Mouse (Mus musculus) forebrain, embryonic 15.5 days (tissue): Measurements from ENCODE around the gene Anxa7. TPM values are rescaled to one million over a fixed set of nuclear protein-coding genes. Genes with fewer than 3 reads are reported as not detected.

Experiments
- ATAC-seq: fragments of 200-750 bp; cut with Nextera tagmentation; replicated peaks from 2 replicates; pipeline ENCODE4 v1.8.0; 2017; ENCODE audit warnings: mild to moderate bottlenecking, moderate TSS enrichment, moderate library complexity
- H3K27ac ChIP-seq: fragments of 300-500 bp; sonication (generic); replicated peaks from 2 replicates; pipeline ENCODE4 v1.5.1; 2015; ENCODE audit warnings: mild to moderate bottlenecking, inconsistent platforms
- H3K27me3 ChIP-seq: fragments of 300-500 bp; sonication (generic); 2 replicates; pipeline ENCODE4 v1.6.1; 2015; ENCODE audit warnings: inconsistent platforms
- H3K36me3 ChIP-seq: fragments of 300-500 bp; sonication (generic); 2 replicates; pipeline ENCODE4 v1.6.1; 2015; ENCODE audit warnings: mild to moderate bottlenecking, inconsistent platforms
- H3K4me1 ChIP-seq: fragments of 300-500 bp; sonication (generic); 2 replicates; pipeline ENCODE4 v1.6.1; 2015; ENCODE audit warnings: inconsistent platforms
- H3K4me2 ChIP-seq: fragments of 300-500 bp; sonication (generic); replicated peaks from 2 replicates; pipeline ENCODE4 v1.6.1; 2015; ENCODE audit warnings: mild to moderate bottlenecking, inconsistent platforms
- H3K4me3 ChIP-seq: fragments of 300-500 bp; sonication (generic); 2 replicates; pipeline ENCODE4 v1.5.1; 2015; ENCODE audit warnings: mild to moderate bottlenecking, inconsistent platforms
- H3K9ac ChIP-seq: fragments of 300-500 bp; sonication (generic); replicated peaks from 2 replicates; pipeline ENCODE4 v1.6.1; 2015; ENCODE audit warnings: mild to moderate bottlenecking, inconsistent platforms
- H3K9me3 ChIP-seq: fragments of 300-500 bp; sonication (generic); 2 replicates; pipeline ENCODE4 v1.6.1; 2016; ENCODE audit warnings: inconsistent platforms
- WGBS: fragments of 180-500 bp; shearing (Covaris S2); methylation state at CpG from one replicate; pipeline ENCODE4 v1.1.7; 2015; ENCODE audit warnings: mixed read lengths; 5-methylcytosine and 5-hydroxymethylcytosine counted together
- polyA plus RNA-seq: library from polyadenylated mRNA; unstranded; fragments of >200 nt; fragmentation: Nextera tagmentation; extraction: Ambion mirVana; gene quantifications from 2 replicates; pipeline ENCODE4 v1.2.1, GENCODE M21; 2015

The Anxa7 gene
- polyA plus RNA-seq, 1 experiment from 2014 or later: 15.8 TPM

DNA sequence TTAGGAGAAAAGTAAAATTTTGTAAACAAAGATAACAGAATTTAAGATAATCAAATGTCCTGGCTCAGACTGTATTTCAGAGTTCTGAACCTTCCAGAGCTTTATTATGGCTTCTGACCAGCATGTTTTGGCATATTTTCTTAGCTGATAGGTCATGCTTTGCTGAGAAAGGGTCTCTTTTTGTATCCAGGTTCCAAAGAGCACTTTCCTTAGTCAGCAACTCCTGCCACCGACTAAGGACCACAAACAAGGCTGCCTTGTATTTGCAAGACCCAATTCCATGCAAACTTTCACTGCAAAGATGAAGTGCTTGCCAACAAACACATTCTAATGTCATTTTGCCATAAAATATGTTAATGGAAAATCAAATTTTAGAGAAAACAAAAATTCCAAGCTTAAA, 50.1 kb downstream of the Anxa7 start:
- H3K36me3 ChIP-seq: no peaks in the 10 kb centered on the region
- 68% methylated on average over 1 of the region's 1 CpGs for WGBS
- no peak overlapping the region for H3K27ac ChIP-seq
- ATAC-seq: no peak
- H3K4me1 ChIP-seq: no peaks in the 10 kb centered on the region
- H3K27me3 ChIP-seq: no peaks in the 10 kb centered on the region
- H3K9ac ChIP-seq: no peak overlapping the region
- no peaks in the 10 kb centered on the region for H3K9me3 ChIP-seq
- no peak overlapping the region for H3K4me2 ChIP-seq
- no peak overlapping the region for H3K4me3 ChIP-seq

- H3K27me3 ChIP-seq: no peaks in the 10 kb centered on the region
- WGBS: 34% methylated on average over 1 of the region's 1 CpGs
- no peaks in the 10 kb centered on the region for H3K36me3 ChIP-seq
- H3K9ac ChIP-seq: no peak overlapping the region
- no peaks in the 10 kb centered on the region for H3K9me3 ChIP-seq
- H3K4me3 ChIP-seq: no peak overlapping the region
- no peak for ATAC-seq
- H3K27ac ChIP-seq: no peak overlapping the region
- H3K4me1 ChIP-seq: no peaks in the 10 kb centered on the region
- no peak overlapping the region for H3K4me2 ChIP-seq
Observed at GRCm38 (mm10) chr14:20428593-20428992, 51.3 kb downstream of the Anxa7 start.

GRCm38 (mm10) chr14:20423046-20423445, 56.9 kb downstream of the Anxa7 start:
- no peaks in the 10 kb centered on the region for H3K27me3 ChIP-seq
- H3K9ac ChIP-seq: no peak overlapping the region
- H3K4me3 ChIP-seq: no peak overlapping the region
- no peaks in the 10 kb centered on the region for H3K36me3 ChIP-seq
- no peak overlapping the region for H3K4me2 ChIP-seq
- H3K27ac ChIP-seq: no peak overlapping the region
- ATAC-seq: no peak
- no peaks in the 10 kb centered on the region for H3K4me1 ChIP-seq
- no peaks in the 10 kb centered on the region for H3K9me3 ChIP-seq
- WGBS: 92% methylated on average over 6 of the region's 6 CpGs

DNA sequence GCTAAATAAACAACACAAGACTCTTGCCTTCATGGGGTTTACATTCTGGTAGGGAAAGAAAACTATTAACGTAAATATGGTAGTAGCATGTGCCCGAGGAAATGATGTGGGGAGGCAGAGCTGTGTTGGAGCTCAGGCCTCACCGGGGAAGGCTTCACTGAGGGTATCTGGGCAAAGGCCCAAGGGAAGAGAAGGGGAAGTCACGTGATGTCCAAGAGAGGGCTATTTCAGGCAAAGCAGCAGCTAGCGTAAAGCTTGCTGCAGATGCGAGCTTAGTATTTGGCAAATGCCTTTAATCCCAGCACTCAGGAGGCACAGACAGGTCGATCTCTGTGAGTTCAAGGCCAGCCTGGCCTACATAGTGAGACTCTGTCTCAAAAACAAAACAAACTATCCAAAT, 57.7 kb downstream of the Anxa7 start:
- Histone ChIP-seq H3K4me3 (no peak overlapping the region), H3K9ac (no peak overlapping the region), H3K4me2 (no peak overlapping the region), H3K27me3 (no peaks in the 10 kb centered on the region), H3K27ac (no peak overlapping the region), H3K4me1 (no peaks in the 10 kb centered on the region), H3K36me3 (no peaks in the 10 kb centered on the region), H3K9me3 (no peaks in the 10 kb centered on the region)
- no peak for ATAC-seq
- 79% methylated on average over 7 of the region's 7 CpGs for WGBS

Other genes with a start within 250 kb of the Anxa7 start
- not detected in 2 replicates for gene Kcnk16, start 210.9 kb downstream of the Anxa7 start, polyA plus RNA-seq
- 16.8 and 18.1 TPM in 2 replicates for gene Nudt13, start 185.4 kb downstream of the Anxa7 start, polyA plus RNA-seq
- 50.1 and 54.9 TPM in 2 replicates for gene Ecd, start 132.0 kb downstream of the Anxa7 start, polyA plus RNA-seq
- gene Fam149b, start 132.0 kb downstream of the Anxa7 start, polyA plus RNA-seq: 42.3 and 43.3 TPM in 2 replicates
- 186 and 196 TPM in 2 replicates for gene Dnajc9, start 91.2 kb downstream of the Anxa7 start, polyA plus RNA-seq
- 55.8 and 58.2 TPM in 2 replicates for gene Mrps16, start 86.5 kb downstream of the Anxa7 start, polyA plus RNA-seq
- 2.1 and 3.0 TPM in 2 replicates for gene Cfap70, start 27.9 kb downstream of the Anxa7 start, polyA plus RNA-seq
- gene Mss51, start 16.8 kb upstream of the Anxa7 start, polyA plus RNA-seq: 0.62 and 0.84 TPM in 2 replicates
- 79.6 and 89.0 TPM in 2 replicates for gene Ppp3cb, start 66.4 kb upstream of the Anxa7 start, polyA plus RNA-seq
- 9.0 and 10.1 TPM in 2 replicates for gene Usp54, start 160.9 kb upstream of the Anxa7 start, polyA plus RNA-seq
- gene Myoz1, start 176.4 kb upstream of the Anxa7 start, polyA plus RNA-seq: not detected in 2 replicates
- 0.11 and 0.17 TPM in 2 replicates for gene Synpo2l, start 188.2 kb upstream of the Anxa7 start, polyA plus RNA-seq
- 83.9 and 85.5 TPM in 2 replicates for gene Sec24c, start 194.2 kb upstream of the Anxa7 start, polyA plus RNA-seq
- gene Fut11, start 214.8 kb upstream of the Anxa7 start, polyA plus RNA-seq: 23.1 and 23.9 TPM in 2 replicates
- gene Chchd1, start 222.9 kb upstream of the Anxa7 start, polyA plus RNA-seq: 213 TPM in 2 replicates
- 46.1 and 47.1 TPM in 2 replicates for gene Zswim8, start 227.4 kb upstream of the Anxa7 start, polyA plus RNA-seq